Mouse (Mus musculus): ENCODE measurements around the gene Gnai2. TPM values are rescaled to one million over a fixed set of nuclear protein-coding genes. Genes with fewer than 3 reads are reported as not detected.
"Not testable (repeated sequence)": the region's sequence is repeated elsewhere in the genome, so short reads cannot be mapped to it uniquely, and the experiment has no call there.

The Gnai2 gene
- polyA plus RNA-seq, 1 experiment from 2014 or later: 457 TPM

- peaks cover 28% of the 10 kb centered on the region for H3K4me1 ChIP-seq (replicated peaks; ENCODE audit: control insufficient read depth, insufficient read depth, low read length)
Measured at GRCm38 (mm10) chr9:107581584-107581983, 53.6 kb downstream of the Gnai2 start.

DNA sequence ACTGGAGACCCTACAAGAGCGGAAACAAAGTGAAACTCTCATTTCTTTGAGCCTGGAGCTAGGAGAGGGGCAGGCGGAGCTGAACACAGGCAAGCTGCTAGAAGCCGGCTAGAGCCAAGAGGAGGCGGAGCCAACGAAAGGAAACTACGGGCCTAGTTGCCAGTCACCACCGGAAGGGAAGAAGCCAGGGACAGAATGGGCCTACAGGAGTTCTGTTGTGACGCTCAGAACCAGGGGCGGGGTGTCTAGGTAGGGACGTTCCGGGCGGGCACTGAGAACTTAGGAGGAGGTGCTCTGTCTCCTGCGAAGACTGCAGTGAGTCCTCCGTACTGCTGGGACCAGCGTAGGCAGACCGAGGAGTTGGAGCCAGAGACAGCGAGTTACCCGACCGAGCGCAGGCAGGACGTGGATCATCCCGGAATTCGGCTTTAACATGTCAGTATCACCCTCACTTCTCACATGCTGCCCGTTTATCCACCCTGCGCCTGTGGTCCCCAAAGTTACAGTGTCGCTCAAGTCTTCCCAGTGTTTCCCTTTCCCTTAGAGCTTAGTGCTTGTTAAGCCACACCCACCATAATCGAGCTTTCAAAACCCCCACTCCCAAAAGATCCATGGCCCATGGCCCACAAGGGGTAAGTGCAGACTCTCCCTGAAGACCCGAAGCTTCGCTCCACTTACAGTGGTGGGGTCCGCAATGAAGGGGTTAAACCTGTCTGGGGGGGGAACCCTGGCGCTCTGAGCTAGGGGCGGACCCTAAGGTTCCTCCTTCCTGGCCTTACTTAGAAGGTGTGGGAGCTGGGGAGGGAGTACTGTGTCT lies 54.5 kb downstream of the Gnai2 start, which contains the start of gene Hyal3:
Gene Hyal3 (plus strand): TSS at position 318 of the 817 bp plus-strand sequence.
- H3K4me1 ChIP-seq (replicated peaks; ENCODE audit: control insufficient read depth, insufficient read depth, low read length): peaks cover 34% of the 10 kb centered on the region
- peak within 1 kb of the TSS; percentile 72 for H3K4me3 ChIP-seq (ENCODE audit: low read length)
- H3K27ac ChIP-seq (ENCODE audit: low read length): peak within 1 kb of the TSS; percentile 97
- peak within 1 kb of the TSS; percentile 83 for H3K9ac ChIP-seq (ENCODE audit: low read length)
- peak within 1 kb of the TSS; percentile 86 for H3K4me2 ChIP-seq (ENCODE audit: low read depth, low read length)
- ATAC-seq (ENCODE audit: low read depth): peak; percentile 82
- 0 out of 2 replicates have a peak, but pooled peaks cover 4% of the 10 kb centered on the region for H3K36me3 ChIP-seq (ENCODE audit: control insufficient read depth, insufficient read depth, low read length)
- no peaks in the 10 kb centered on the region for H3K9me3 ChIP-seq (ENCODE audit: control insufficient read depth, low read length)
- H3K27me3 ChIP-seq (ENCODE audit: control insufficient read depth, insufficient read depth, low read depth, low read length): no peaks in the 10 kb centered on the region
- under 1% methylated on average over 32 of the region's 32 CpGs for WGBS

More at GRCm38 (mm10) chr9:107581584-107581983, 53.6 kb downstream of the Gnai2 start:
- Histone ChIP-seq H3K27ac (ENCODE audit: low read length) (peak overlapping the region; percentile 97), H3K9ac (ENCODE audit: low read length) (peak overlapping the region; percentile 83), H3K4me3 (ENCODE audit: low read length) (peak overlapping the region; percentile 72), H3K4me2 (ENCODE audit: low read depth, low read length) (peak overlapping the region; percentile 86), H3K27me3 (ENCODE audit: control insufficient read depth, insufficient read depth, low read depth, low read length) (no peaks in the 10 kb centered on the region), H3K9me3 (ENCODE audit: control insufficient read depth, low read length) (no peaks in the 10 kb centered on the region), H3K36me3 (ENCODE audit: control insufficient read depth, insufficient read depth, low read length) (0 out of 2 replicates have a peak, but pooled peaks cover 4% of the 10 kb centered on the region)
- WGBS: 67% methylated on average over 4 of the region's 4 CpGs
- ATAC-seq (ENCODE audit: low read depth): no peak

DNA sequence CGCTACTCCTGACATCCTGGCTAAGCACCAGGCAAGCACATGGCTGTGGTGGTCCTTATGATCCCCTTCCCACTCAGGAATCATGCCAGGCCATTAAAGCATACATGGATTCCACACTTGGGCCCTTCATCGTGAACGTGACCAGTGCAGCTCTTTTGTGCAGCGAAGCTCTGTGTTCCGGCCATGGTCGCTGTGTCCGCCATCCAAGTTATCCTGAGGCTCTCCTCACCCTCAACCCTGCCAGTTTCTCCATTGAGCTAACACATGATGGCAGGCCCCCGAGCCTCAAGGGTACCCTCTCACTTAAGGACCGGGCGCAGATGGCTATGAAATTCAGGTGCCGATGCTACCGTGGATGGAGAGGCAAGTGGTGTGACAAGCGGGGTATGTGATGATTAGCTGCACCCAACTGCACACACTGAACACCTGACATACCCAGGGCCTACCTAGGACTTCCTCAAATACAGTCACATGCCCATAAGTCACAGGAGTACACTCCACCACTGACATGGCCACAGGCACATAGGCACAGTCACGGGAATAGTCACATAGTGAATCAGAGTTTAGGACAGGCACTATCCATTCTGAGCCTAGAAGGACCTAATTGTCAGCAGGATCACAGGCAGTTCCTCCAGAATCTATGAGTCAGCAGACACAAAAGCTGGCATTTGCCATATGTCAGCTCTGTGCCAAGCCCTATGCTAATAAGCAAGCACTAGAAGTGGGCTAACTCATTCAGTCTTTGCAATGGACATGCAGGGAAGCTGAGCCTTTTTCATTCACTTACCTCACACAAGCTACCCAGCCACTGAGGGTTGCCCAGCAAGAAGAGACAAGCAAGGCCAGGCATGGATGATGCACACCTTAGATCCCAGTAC lies 55.9 kb downstream of the Gnai2 start:
- Histone ChIP-seq H3K36me3 (ENCODE audit: control insufficient read depth, insufficient read depth, low read length) (peaks cover 8% of the 10 kb centered on the region; the same call in 1 of the 2 replicates), H3K4me1 (replicated peaks; ENCODE audit: control insufficient read depth, insufficient read depth, low read length) (peaks cover 37% of the 10 kb centered on the region), H3K4me3 (ENCODE audit: low read length) (no peak overlapping the region), H3K9ac (ENCODE audit: low read length) (no peak overlapping the region), H3K27me3 (ENCODE audit: control insufficient read depth, insufficient read depth, low read depth, low read length) (no peaks in the 10 kb centered on the region), H3K9me3 (ENCODE audit: control insufficient read depth, low read length) (no peaks in the 10 kb centered on the region), H3K27ac (ENCODE audit: low read length) (peak overlapping the region; percentile 7; the same call in 1 of the 2 replicates), H3K4me2 (ENCODE audit: low read depth, low read length) (no peak overlapping the region)
- WGBS: 89% methylated on average over 14 of the region's 14 CpGs
- ATAC-seq (ENCODE audit: low read depth): no peak

- peaks cover 10% of the 10 kb centered on the region; the same call in 1 of the 2 replicates for H3K36me3 ChIP-seq (ENCODE audit: control insufficient read depth, insufficient read depth, low read length)
- ATAC-seq (ENCODE audit: low read depth): no peak
- no peak within 1 kb of the TSS for H3K9ac ChIP-seq (ENCODE audit: low read length)
- H3K27ac ChIP-seq (ENCODE audit: low read length): peak within 1 kb of the TSS; percentile 7; the same call in 1 of the 2 replicates
- H3K27me3 ChIP-seq (ENCODE audit: control insufficient read depth, insufficient read depth, low read depth, low read length): no peaks in the 10 kb centered on the region
- 67% methylated on average over 3 of the region's 3 CpGs for WGBS
- no peak within 1 kb of the TSS for H3K4me2 ChIP-seq (ENCODE audit: low read depth, low read length)
- no peaks in the 10 kb centered on the region for H3K9me3 ChIP-seq (ENCODE audit: control insufficient read depth, low read length)
- peaks cover 37% of the 10 kb centered on the region for H3K4me1 ChIP-seq (replicated peaks; ENCODE audit: control insufficient read depth, insufficient read depth, low read length)
- no peak within 1 kb of the TSS for H3K4me3 ChIP-seq (ENCODE audit: low read length)
Measured at GRCm38 (mm10) chr9:107578587-107578986, 56.6 kb downstream of the Gnai2 start, which contains the start of gene Naa80. Naa80 (plus strand) TSS chr9:107578887.

DNA sequence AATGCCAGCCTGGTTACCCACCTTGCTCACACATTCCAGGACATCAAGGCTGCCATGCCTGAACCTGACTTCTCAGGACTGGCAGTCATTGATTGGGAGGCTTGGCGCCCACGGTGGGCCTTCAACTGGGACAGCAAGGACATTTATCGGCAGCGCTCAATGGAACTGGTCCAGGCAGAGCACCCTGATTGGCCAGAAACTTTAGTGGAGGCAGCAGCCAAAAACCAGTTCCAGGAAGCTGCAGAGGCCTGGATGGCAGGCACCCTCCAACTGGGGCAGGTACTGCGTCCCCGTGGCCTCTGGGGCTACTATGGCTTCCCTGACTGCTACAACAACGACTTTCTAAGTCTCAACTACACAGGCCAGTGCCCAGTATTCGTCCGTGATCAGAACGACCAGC lies 57.3 kb downstream of the Gnai2 start:
- Histone ChIP-seq H3K4me1 (replicated peaks; ENCODE audit: control insufficient read depth, insufficient read depth, low read length) (peaks cover 37% of the 10 kb centered on the region), H3K36me3 (ENCODE audit: control insufficient read depth, insufficient read depth, low read length) (peaks cover 10% of the 10 kb centered on the region)

DNA sequence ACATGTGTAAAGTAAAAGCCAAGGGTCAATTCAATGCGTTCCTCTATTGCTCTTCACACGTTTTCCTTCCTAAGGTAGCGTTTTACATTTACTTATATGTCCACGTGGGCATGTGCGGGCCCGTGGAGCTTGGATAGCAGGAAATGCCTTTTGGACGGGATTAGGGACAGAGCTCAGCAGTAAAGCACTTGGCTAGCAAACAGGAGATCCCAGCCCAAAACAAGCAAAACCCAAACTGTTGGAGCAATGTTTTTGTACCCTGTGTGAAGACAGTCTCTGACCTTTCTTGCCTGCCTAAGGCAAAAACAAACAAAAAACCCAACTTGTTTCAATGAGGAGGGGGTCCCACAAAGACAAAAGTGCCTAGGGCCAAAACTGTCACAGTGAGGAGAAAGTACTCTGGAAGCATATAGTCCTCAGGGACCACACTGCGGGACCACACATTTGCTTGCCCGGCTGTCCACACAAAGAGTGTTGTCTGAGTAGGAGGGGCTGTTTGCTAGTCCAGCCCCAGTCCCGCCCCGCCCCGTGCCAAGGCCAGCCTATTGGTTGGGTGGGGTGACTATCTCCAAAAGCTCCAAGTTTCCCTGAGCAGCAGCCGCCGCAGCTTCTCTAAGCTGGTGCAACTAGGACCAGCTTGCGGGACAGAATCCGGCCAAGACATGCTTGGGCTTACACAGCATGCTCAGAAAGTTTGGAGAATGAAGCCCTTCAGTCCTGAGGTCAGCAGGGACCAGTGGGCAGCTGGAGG lies 58.6 kb downstream of the Gnai2 start, which contains the start of gene Hyal1:
Gene Hyal1 (plus strand): TSS at position 571 of the 751 bp plus-strand sequence.
- Histone ChIP-seq H3K27ac (ENCODE audit: low read length) (peak within 1 kb of the TSS; percentile 61), H3K4me2 (ENCODE audit: low read depth, low read length) (peak within 1 kb of the TSS; percentile 55), H3K36me3 (ENCODE audit: control insufficient read depth, insufficient read depth, low read length) (peaks cover 18% of the 10 kb centered on the region), H3K9me3 (ENCODE audit: control insufficient read depth, low read length) (no peaks in the 10 kb centered on the region), H3K4me1 (replicated peaks; ENCODE audit: control insufficient read depth, insufficient read depth, low read length) (peaks cover 32% of the 10 kb centered on the region), H3K4me3 (ENCODE audit: low read length) (peak within 1 kb of the TSS; percentile 43), H3K27me3 (ENCODE audit: control insufficient read depth, insufficient read depth, low read depth, low read length) (no peaks in the 10 kb centered on the region), H3K9ac (ENCODE audit: low read length) (peak within 1 kb of the TSS; percentile 61)
- peak; percentile 81 for ATAC-seq (ENCODE audit: low read depth)
- 10% methylated on average over 16 of the region's 16 CpGs for WGBS

More for the DNA sequence above, 57.3 kb downstream of the Gnai2 start:
- H3K9ac ChIP-seq (ENCODE audit: low read length): no peak overlapping the region
- H3K4me3 ChIP-seq (ENCODE audit: low read length): no peak overlapping the region
- no peak overlapping the region for H3K27ac ChIP-seq (ENCODE audit: low read length)
- H3K27me3 ChIP-seq (ENCODE audit: control insufficient read depth, insufficient read depth, low read depth, low read length): no peaks in the 10 kb centered on the region
- H3K9me3 ChIP-seq (ENCODE audit: control insufficient read depth, low read length): no peaks in the 10 kb centered on the region
- no peak for ATAC-seq (ENCODE audit: low read depth)
- WGBS: 90% methylated on average over 10 of the region's 10 CpGs
- no peak overlapping the region for H3K4me2 ChIP-seq (ENCODE audit: low read depth, low read length)

DNA sequence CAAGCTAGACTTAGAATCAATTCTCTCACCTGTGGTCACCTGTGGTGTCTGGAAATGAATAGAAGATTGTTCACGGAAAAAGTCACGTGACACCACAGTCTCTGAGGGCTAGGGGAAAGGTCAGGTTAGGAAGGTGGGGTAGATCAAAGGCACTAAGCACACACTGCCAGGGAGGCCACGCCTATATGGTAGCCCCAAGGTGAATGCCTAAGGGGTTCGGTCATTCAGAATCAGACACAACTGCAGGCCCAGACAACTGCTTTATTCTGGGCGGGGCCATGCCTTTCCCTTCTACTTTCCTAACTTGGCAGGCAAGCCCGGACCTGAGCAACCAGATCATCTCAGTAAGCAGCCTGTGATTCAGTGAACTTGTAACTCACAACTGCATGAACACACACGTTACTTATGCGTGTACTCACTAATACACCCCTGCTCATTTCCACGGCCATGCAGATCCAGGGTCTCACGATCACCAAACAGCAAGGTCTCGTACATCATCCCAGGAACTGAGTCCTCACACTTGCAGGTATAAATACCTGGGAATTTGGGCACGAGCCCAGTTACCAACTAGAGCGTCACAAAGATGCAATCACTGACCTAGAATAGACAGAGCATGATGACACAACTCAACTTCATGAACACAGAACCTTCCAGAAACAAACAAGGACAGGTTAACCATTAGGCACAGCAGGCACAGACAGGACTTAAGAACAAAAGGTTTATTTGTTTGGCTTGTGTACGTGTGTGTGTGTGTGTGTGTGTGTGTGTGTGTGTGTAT lies 59.4 kb downstream of the Gnai2 start:
- Histone ChIP-seq H3K27me3 (ENCODE audit: control insufficient read depth, insufficient read depth, low read depth, low read length) (no peaks in the 10 kb centered on the region), H3K4me3 (ENCODE audit: low read length) (no peak overlapping the region), H3K27ac (ENCODE audit: low read length) (peak overlapping the region; percentile 61), H3K4me2 (ENCODE audit: low read depth, low read length) (no peak overlapping the region), H3K9ac (ENCODE audit: low read length) (no peak overlapping the region), H3K4me1 (replicated peaks; ENCODE audit: control insufficient read depth, insufficient read depth, low read length) (peaks cover 35% of the 10 kb centered on the region), H3K36me3 (ENCODE audit: control insufficient read depth, insufficient read depth, low read length) (peaks cover 18% of the 10 kb centered on the region), H3K9me3 (ENCODE audit: control insufficient read depth, low read length) (no peaks in the 10 kb centered on the region)
- WGBS: 62% methylated on average over 14 of the region's 14 CpGs
- no peak for ATAC-seq (ENCODE audit: low read depth)

GRCm38 (mm10) chr9:107573774-107574173 lies 61.4 kb downstream of the Gnai2 start:
- H3K36me3 ChIP-seq (ENCODE audit: control insufficient read depth, insufficient read depth, low read length): peaks cover 18% of the 10 kb centered on the region
- not testable (repeated sequence) for H3K4me2 ChIP-seq (ENCODE audit: low read depth, low read length); H3K9me3 ChIP-seq (ENCODE audit: control insufficient read depth, low read length); ATAC-seq (ENCODE audit: low read depth); H3K9ac ChIP-seq (ENCODE audit: low read length); H3K27ac ChIP-seq (ENCODE audit: low read length); H3K4me3 ChIP-seq (ENCODE audit: low read length); H3K27me3 ChIP-seq (ENCODE audit: control insufficient read depth, insufficient read depth, low read depth, low read length)
- H3K4me1 ChIP-seq (replicated peaks; ENCODE audit: control insufficient read depth, insufficient read depth, low read length): peaks cover 36% of the 10 kb centered on the region
- WGBS: 87% methylated on average over 6 of the region's 6 CpGs
